Mouse (Mus musculus) ES-E14 (cell line): Measurements from ENCODE around the gene Rrbp1. TPM values are rescaled to one million over a fixed set of nuclear protein-coding genes. Genes with fewer than 3 reads are reported as not detected.

Experiments used
- DNase-seq: peaks from one replicate; pipeline ENCODE4 v3.0.0-alpha.2; 2013; ENCODE audit warnings: low read depth, low spot score
- H3K27ac ChIP-seq: 2 replicates; pipeline ENCODE4 v1.5.1; 2012; ENCODE audit warnings: low read depth, mild to moderate bottlenecking, low read length, moderate library complexity, mixed read lengths; ENCODE audit not compliant: poor library complexity, insufficient read depth, severe bottlenecking
- H3K36me3 ChIP-seq: 2 replicates; pipeline ENCODE4 v1.6.1; 2012; ENCODE audit warnings: mild to moderate bottlenecking, low read length, moderate library complexity, mixed read lengths; ENCODE audit not compliant: control insufficient read depth, poor library complexity, insufficient read depth, severe bottlenecking
- H3K4me1 ChIP-seq, 2 experiments: fragments of 150-350 bp in 1 of 2; sonication (generic) in 1 of 2; 2 replicates each; pipeline ENCODE4 v1.6.1; 2012; ENCODE audit warnings: low read length in 2 of 2, mild to moderate bottlenecking in 1 of 2, mixed read lengths in 1 of 2; ENCODE audit not compliant: control insufficient read depth in 2 of 2, insufficient read depth in 2 of 2, poor library complexity in 1 of 2
- H3K4me3 ChIP-seq, 2 experiments: fragments of 150-350 bp in 1 of 2; sonication (generic) in 1 of 2; 2 replicates each; pipeline ENCODE4 v1.5.1; 2012; ENCODE audit warnings: low read length in 2 of 2, low read depth in 1 of 2, mild to moderate bottlenecking in 1 of 2, mixed read lengths in 1 of 2; ENCODE audit not compliant: insufficient read depth in 1 of 2, poor library complexity in 1 of 2, severe bottlenecking in 1 of 2
- H3K9ac ChIP-seq: 2 replicates; pipeline ENCODE4 v1.6.1; 2012; ENCODE audit warnings: low read depth, mild to moderate bottlenecking, low read length, mixed read lengths; ENCODE audit not compliant: poor library complexity, insufficient read depth, severe bottlenecking
- H3K9me3 ChIP-seq: fragments of 150-350 bp; sonication (generic); 2 replicates; pipeline ENCODE4 v1.6.1; 2012; ENCODE audit warnings: low read depth, mild to moderate bottlenecking, low read length; ENCODE audit not compliant: control insufficient read depth, insufficient read depth
- CHD2 ChIP-seq: IDR thresholded peaks from 2 replicates; pipeline ENCODE4 v1.6.1; 2014; ENCODE audit warnings: mild to moderate bottlenecking, low read depth, low read length, inconsistent platforms
- HCFC1 ChIP-seq: IDR thresholded peaks from 2 replicates; pipeline ENCODE4 v1.6.1; 2012; ENCODE audit warnings: low read length, inconsistent platforms, borderline replicate concordance; ENCODE audit not compliant: insufficient read depth
- MAFK ChIP-seq: IDR thresholded peaks from 2 replicates; pipeline ENCODE4 v1.6.1; 2014; ENCODE audit warnings: mild to moderate bottlenecking, low read depth, low read length, inconsistent platforms; ENCODE audit not compliant: insufficient read depth
- ZC3H11A ChIP-seq: IDR thresholded peaks from 2 replicates; pipeline ENCODE4 v1.6.1; 2012; ENCODE audit warnings: low read depth, mild to moderate bottlenecking, inconsistent platforms, low read length, borderline replicate concordance
- ZNF384 ChIP-seq: IDR thresholded peaks from 2 replicates; pipeline ENCODE4 v1.6.1; 2012; ENCODE audit warnings: low read depth, low read length, inconsistent platforms
- in situ Hi-C, 2 experiments: fragments of 600-800 bp; cut with MboI; formaldehyde crosslinking; loops; one replicate each; pipeline ENCODE4 v1.15.1; 2025; ENCODE audit warnings: low sequenced_read_pairs in 2 of 2, inconsistent platforms in 1 of 2; ENCODE audit not compliant: unreplicated experiment in 2 of 2
- total RNA-seq: library from RNA; depleted of rRNA; stranded (reverse); fragments of 300-350 nt; gene quantifications from 2 replicates; pipeline ENCODE4 v1.2.3, GENCODE M21; 2012

Rrbp1 gene
- total RNA-seq, 1 experiment: 251 TPM

GRCm38 (mm10) chr2:143970841-143971240 is 40.2 kb downstream of the Rrbp1 start:
- DNase-seq: no peak
- H3K36me3 ChIP-seq: peaks cover 59% of the 10 kb centered on the region
- no peak overlapping the region for H3K4me3 ChIP-seq
- no peak overlapping the region for H3K9ac ChIP-seq
- in situ Hi-C loops: no loop called here
- H3K27ac ChIP-seq: no peak overlapping the region
- TF ChIP-seq CHD2 (no peak), ZNF384 (no peak), HCFC1 (no peak), MAFK (no peak), ZC3H11A (no peak)
- no peaks in the 10 kb centered on the region for H3K9me3 ChIP-seq
- no peaks in the 10 kb centered on the region for H3K4me1 ChIP-seq

GRCm38 (mm10) chr2:143969260-143969659 is 41.8 kb downstream of the Rrbp1 start:
- no peaks in the 10 kb centered on the region for H3K9me3 ChIP-seq
- TF ChIP-seq ZNF384 (no peak), HCFC1 (no peak), ZC3H11A (no peak), MAFK (no peak), CHD2 (no peak)
- H3K4me1 ChIP-seq: no peaks in the 10 kb centered on the region
- H3K27ac ChIP-seq: no peak overlapping the region
- no peak overlapping the region for H3K4me3 ChIP-seq
- in situ Hi-C loops: no loop called here
- no peak overlapping the region for H3K9ac ChIP-seq
- no peak for DNase-seq
- peaks cover 68% of the 10 kb centered on the region for H3K36me3 ChIP-seq

GRCm38 (mm10) chr2:143963318-143963717 is 47.7 kb downstream of the Rrbp1 start:
- no peak overlapping the region for H3K9ac ChIP-seq
- no peaks in the 10 kb centered on the region for H3K9me3 ChIP-seq
- H3K4me1 ChIP-seq: no peaks in the 10 kb centered on the region
- H3K27ac ChIP-seq: no peak overlapping the region
- in situ Hi-C loops: no loop called here
- no peak overlapping the region for H3K4me3 ChIP-seq
- no peak for TF ChIP-seq ZC3H11A
- TF ChIP-seq ZNF384: no peak
- no peak for TF ChIP-seq MAFK
- no peak for TF ChIP-seq CHD2
- TF ChIP-seq HCFC1: no peak
- no peak for DNase-seq
- peaks cover 52% of the 10 kb centered on the region for H3K36me3 ChIP-seq

- peaks cover 51% of the 10 kb centered on the region for H3K36me3 ChIP-seq
- in situ Hi-C loops: no loop called here
Measured at GRCm38 (mm10) chr2:143962192-143962591, 48.9 kb downstream of the Rrbp1 start.

GRCm38 (mm10) chr2:143955746-143956145 is 55.3 kb downstream of the Rrbp1 start:
- in situ Hi-C loops: no loop called here
- H3K4me3 ChIP-seq: no peak overlapping the region
- no peak overlapping the region for H3K9ac ChIP-seq
- H3K9me3 ChIP-seq: no peaks in the 10 kb centered on the region
- no peaks in the 10 kb centered on the region for H3K4me1 ChIP-seq
- H3K27ac ChIP-seq: no peak overlapping the region
- H3K36me3 ChIP-seq: peaks cover 57% of the 10 kb centered on the region
- TF ChIP-seq HCFC1: no peak
- TF ChIP-seq CHD2: no peak
- TF ChIP-seq MAFK: no peak
- TF ChIP-seq ZC3H11A: no peak
- no peak for TF ChIP-seq ZNF384
- no peak for DNase-seq

More at GRCm38 (mm10) chr2:143962192-143962591, 48.9 kb downstream of the Rrbp1 start:
- no peaks in the 10 kb centered on the region for H3K9me3 ChIP-seq
- no peak overlapping the region for H3K27ac ChIP-seq
- H3K9ac ChIP-seq: no peak overlapping the region
- H3K4me1 ChIP-seq: no peaks in the 10 kb centered on the region
- DNase-seq: no peak
- TF ChIP-seq CHD2: no peak
- TF ChIP-seq HCFC1: no peak
- no peak for TF ChIP-seq MAFK
- H3K4me3 ChIP-seq: no peak overlapping the region
